In genomic region chr11:50336126-50336525, GRCm38 (mm10) we compare ENCODE assay signal across 25 mouse cellular contexts. TPM values are rescaled to one million over a fixed set of nuclear protein-coding genes. Genes with fewer than 3 reads are reported as not detected.
"Had no signal": no experiment of that assay in that cellular context is flagged by ENCODE, and none has a peak within 500 bp of the region (broad histone marks: within the 10 kb centered on the region; RNA-seq: fewer than 3 reads in every experiment).

No protein-coding gene starts in this region.

- DNase-seq: kidney, adult 8-10 months; kidney, postnatal 14 days; kidney, postnatal 4 days; layer of hippocampus, adult 9-11 months; liver, embryonic 13.5 days; lung, embryonic 14.5 days; thymus, adult 2 months; thymus, postnatal 14 days; thymus, postnatal 4 days had no signal

- H3K4me2 ChIP-seq: liver, embryonic 13.5 days; lung, embryonic 14.5 days; midbrain, embryonic 13.5 days; neural tube, embryonic 13.5 days had no signal

- H3K27ac ChIP-seq: liver, embryonic 13.5 days; macrophage; midbrain, embryonic 10.5 days; midbrain, embryonic 13.5 days; neural tube, embryonic 13.5 days had no signal

- H3K4me3 ChIP-seq: liver, embryonic 13.5 days; megakaryocyte, embryonic 14.5 days; midbrain, embryonic 10.5 days; midbrain, embryonic 13.5 days; myocyte; neural tube, embryonic 13.5 days had no signal

- ATAC-seq: lung, postnatal 0 days; midbrain, embryonic 13.5 days; midbrain, embryonic 16.5 days had no signal

- H3K9ac ChIP-seq: liver, embryonic 13.5 days; lung, embryonic 14.5 days; midbrain, embryonic 13.5 days; neural tube, embryonic 13.5 days had no signal

- H3K9me3 ChIP-seq: liver, embryonic 13.5 days; midbrain, embryonic 10.5 days; midbrain, embryonic 13.5 days; neural tube, embryonic 13.5 days had no signal

- H3K36me3 ChIP-seq: liver, embryonic 13.5 days; midbrain, embryonic 10.5 days; midbrain, embryonic 13.5 days; neural tube, embryonic 13.5 days had no signal

- H3K27me3 ChIP-seq: liver, embryonic 13.5 days; midbrain, embryonic 13.5 days; neural tube, embryonic 13.5 days had no signal

- H3K4me1 ChIP-seq: liver, embryonic 13.5 days; midbrain, embryonic 13.5 days; neural tube, embryonic 13.5 days had no signal

RNA-seq across cellular contexts. Expression of gene Cby3, which starts 18.1 kb away (rescaled TPM):
- total RNA-seq: layer of hippocampus, adult 18-20 months; left cerebral cortex, postnatal 10 days; left cerebral cortex, postnatal 36 days; liver, adult 2 months; monocyte, adult 5-6 weeks; neutrophil, adult 5-6 weeks had no signal
- polyA plus RNA-seq: limb, embryonic 11.5 days; liver, adult 2 months; liver, embryonic 13.5 days; liver, embryonic 16.5 days; macrophage; myocyte had no signal
